In the genomic region with DNA sequence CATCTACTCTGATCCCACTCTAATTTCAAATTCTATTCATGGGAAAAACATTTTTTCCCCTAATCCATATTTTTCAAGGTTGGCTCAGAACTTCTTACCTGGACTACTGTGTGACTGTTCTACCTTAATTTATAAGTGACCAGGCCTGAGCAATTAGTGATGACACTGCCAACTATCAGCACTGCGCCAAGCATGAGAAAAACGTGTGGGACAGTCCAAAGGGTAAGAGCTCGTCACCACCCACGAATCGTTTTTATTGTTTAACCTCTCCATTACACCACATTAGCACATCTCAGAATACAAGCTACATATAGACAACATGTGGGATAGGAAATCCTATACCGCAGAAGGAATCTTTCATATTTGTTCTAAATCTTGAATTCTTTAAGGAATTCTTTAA, we compare ENCODE assay signal across 14 mouse cellular contexts.
"Had no signal": no experiment of that assay in that cellular context is flagged by ENCODE, and none has a peak within 500 bp of the region (broad histone marks: within the 10 kb centered on the region; RNA-seq: fewer than 3 reads in every experiment).

No protein-coding gene starts in this region.

- ATAC-seq: liver, embryonic 12.5 days; midbrain, embryonic 15.5 days had no signal

- H3K9me3 ChIP-seq: limb, embryonic 12.5 days; liver, embryonic 12.5 days; lung, embryonic 15.5 days; midbrain, embryonic 15.5 days; neural tube, embryonic 12.5 days had no signal

- DNase-seq: kidney, postnatal 14 days; lung, postnatal 14 days; spleen, adult 18-20 months; thymus, adult 18-20 months; thymus, postnatal 14 days had no signal

- H3K4me1 ChIP-seq: limb, embryonic 12.5 days; liver, embryonic 12.5 days; lung, embryonic 15.5 days; megakaryocyte, embryonic 14.5 days; midbrain, embryonic 15.5 days; neural tube, embryonic 12.5 days had no signal

- H3K4me3 ChIP-seq: layer of hippocampus, adult 2 months; limb, embryonic 12.5 days; liver, embryonic 12.5 days; lung, embryonic 15.5 days; megakaryocyte, embryonic 14.5 days; midbrain, embryonic 15.5 days; neural tube, embryonic 12.5 days had no signal

- H3K9ac ChIP-seq: limb, embryonic 12.5 days; liver, embryonic 12.5 days; lung, embryonic 15.5 days; midbrain, embryonic 15.5 days; neural tube, embryonic 12.5 days had no signal

- H3K36me3 ChIP-seq: limb, embryonic 12.5 days; liver, embryonic 12.5 days; lung, embryonic 15.5 days; midbrain, embryonic 15.5 days; neural tube, embryonic 12.5 days had no signal

- H3K27me3 ChIP-seq: limb, embryonic 12.5 days; liver, embryonic 12.5 days; lung, embryonic 15.5 days; megakaryocyte, embryonic 14.5 days; midbrain, embryonic 15.5 days; neural tube, embryonic 12.5 days had no signal

- H3K27ac ChIP-seq: layer of hippocampus, adult 2 months; limb, embryonic 12.5 days; liver, embryonic 12.5 days; lung, embryonic 15.5 days; macrophage; midbrain, embryonic 15.5 days; neural tube, embryonic 12.5 days had no signal

- H3K4me2 ChIP-seq: limb, embryonic 12.5 days; liver, embryonic 12.5 days; lung, embryonic 15.5 days; midbrain, embryonic 11.5 days; midbrain, embryonic 15.5 days; neural tube, embryonic 12.5 days had no signal
